Mouse (Mus musculus) erythroblast, embryonic 14.5 days (primary cell): ENCODE data around the gene Iah1. TPM values are rescaled to one million over a fixed set of nuclear protein-coding genes. Genes with fewer than 3 reads are reported as not detected.

Source experiments
- H3K27me3 ChIP-seq: 2 replicates; pipeline ENCODE4 v1.6.1; 2012; ENCODE audit warnings: inconsistent platforms; ENCODE audit not compliant: control insufficient read depth
- H3K36me3 ChIP-seq: 2 replicates; pipeline ENCODE4 v1.6.1; 2012; ENCODE audit warnings: mild to moderate bottlenecking, inconsistent platforms; ENCODE audit not compliant: control insufficient read depth
- H3K4me1 ChIP-seq: 2 replicates; pipeline ENCODE4 v1.6.1; 2012; ENCODE audit warnings: inconsistent platforms; ENCODE audit not compliant: control insufficient read depth
- H3K4me3 ChIP-seq: replicated peaks from 2 replicates; pipeline ENCODE3; 2012; ENCODE audit warnings: moderate library complexity, mild to moderate bottlenecking, inconsistent platforms
- H3K9me3 ChIP-seq: 2 replicates; pipeline ENCODE4 v1.6.1; 2012; ENCODE audit warnings: low read length, inconsistent platforms, mixed read lengths; ENCODE audit not compliant: control insufficient read depth
- GATA1 ChIP-seq: IDR thresholded peaks from 2 replicates; pipeline ENCODE4 v1.6.1; 2012; ENCODE audit warnings: low read length, inconsistent platforms, mixed read lengths
- TAL1 ChIP-seq: IDR thresholded peaks from 3 replicates; pipeline ENCODE4 v1.6.1; 2012; ENCODE audit warnings: low read length, inconsistent platforms, mixed read lengths
- polyA plus RNA-seq: library from polyadenylated mRNA; stranded (reverse); fragments of >175 nt; gene quantifications from 2 replicates; pipeline ENCODE4 v1.2.3, GENCODE M21; 2012

The Iah1 gene
- polyA plus RNA-seq, 1 experiment, result 4.9 TPM

GRCm38 (mm10) chr12:21326325-21326724 is 10.1 kb downstream of the Iah1 start:
- no peaks in the 10 kb centered on the region; the same call in 1 of the 2 replicates for H3K4me1 ChIP-seq
- TF ChIP-seq TAL1 (no peak; the same call in 2 of the 3 replicates), GATA1 (no peak)
- peaks cover 87% of the 10 kb centered on the region for H3K36me3 ChIP-seq
- H3K27me3 ChIP-seq, result no peaks in the 10 kb centered on the region
- no peak overlapping the region for H3K4me3 ChIP-seq
- no peaks in the 10 kb centered on the region for H3K9me3 ChIP-seq

GRCm38 (mm10) chr12:21329661-21330400 is 13.6 kb downstream of the Iah1 start:
- no peaks in the 10 kb centered on the region for H3K4me1 ChIP-seq
- no peaks in the 10 kb centered on the region for H3K9me3 ChIP-seq
- TF ChIP-seq TAL1, result no peak
- no peak for TF ChIP-seq GATA1
- H3K36me3 ChIP-seq, result peaks cover 90% of the 10 kb centered on the region
- H3K4me3 ChIP-seq, result no peak overlapping the region
- no peaks in the 10 kb centered on the region for H3K27me3 ChIP-seq

DNA sequence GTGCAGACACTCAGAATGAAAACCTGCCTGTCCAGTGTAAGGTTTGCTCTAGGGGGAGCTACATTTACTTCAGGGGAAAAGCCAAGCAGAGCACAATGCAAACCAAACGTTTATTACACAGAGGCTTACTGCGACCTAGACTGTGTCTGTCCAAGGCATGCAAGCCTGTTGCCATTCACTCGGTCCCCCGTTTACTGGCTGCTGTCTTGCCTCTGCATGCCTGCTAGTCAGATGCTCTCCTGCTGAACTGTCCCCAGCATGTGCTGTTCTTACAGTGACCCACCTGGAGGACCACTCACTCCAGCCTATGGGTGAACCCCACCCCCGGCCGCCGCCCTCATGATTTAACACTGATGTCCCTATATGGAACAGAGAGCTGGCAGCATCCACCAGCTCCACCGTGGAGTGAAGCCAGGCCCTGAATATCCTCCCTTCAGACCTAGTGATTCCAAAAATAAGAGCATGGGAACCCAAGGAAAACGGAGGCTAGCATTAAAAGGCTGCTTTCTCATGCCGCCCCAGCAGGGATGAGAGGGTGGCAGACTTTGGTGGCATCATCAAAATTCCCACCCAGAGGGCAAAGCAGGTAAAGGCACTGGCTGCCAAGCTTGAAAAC is 14.9 kb downstream of the Iah1 start:
- peaks cover 86% of the 10 kb centered on the region for H3K36me3 ChIP-seq
- no peaks in the 10 kb centered on the region for H3K4me1 ChIP-seq
- no peaks in the 10 kb centered on the region for H3K9me3 ChIP-seq
- TF ChIP-seq GATA1 (no peak), TAL1 (no peak)
- no peak overlapping the region for H3K4me3 ChIP-seq
- no peaks in the 10 kb centered on the region for H3K27me3 ChIP-seq

- Histone ChIP-seq H3K4me1 (no peaks in the 10 kb centered on the region), H3K9me3 (no peaks in the 10 kb centered on the region), H3K36me3 (peaks cover 86% of the 10 kb centered on the region), H3K27me3 (no peaks in the 10 kb centered on the region), H3K4me3 (no peak overlapping the region)
- TF ChIP-seq GATA1, result no peak
- no peak for TF ChIP-seq TAL1
These were observed 15.5 kb downstream of the Iah1 start for GRCm38 (mm10) chr12:21331711-21332110.

DNA sequence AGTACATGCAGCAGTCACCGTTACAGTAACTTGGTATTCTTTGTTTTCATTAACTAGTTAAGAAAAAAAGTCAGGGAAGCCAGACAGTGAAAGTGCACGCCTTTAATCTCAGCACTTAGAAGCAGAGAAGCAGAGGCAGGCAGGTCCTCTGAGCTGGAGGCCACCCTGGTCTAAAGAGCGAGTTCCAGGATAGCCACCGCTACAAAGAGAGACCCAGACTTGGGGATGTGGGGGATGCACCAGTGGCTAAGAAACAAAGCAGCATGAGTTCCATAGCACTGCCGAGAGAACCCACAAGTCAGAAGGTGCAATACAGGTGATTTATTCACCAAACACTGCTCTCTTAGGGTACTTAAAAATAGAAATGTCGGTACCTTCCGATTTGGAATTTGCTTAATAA is 16.8 kb downstream of the Iah1 start:
- no peaks in the 10 kb centered on the region for H3K27me3 ChIP-seq
- TF ChIP-seq TAL1 (no peak), GATA1 (no peak)
- H3K36me3 ChIP-seq, result peaks cover 82% of the 10 kb centered on the region
- no peaks in the 10 kb centered on the region for H3K4me1 ChIP-seq
- no peak overlapping the region for H3K4me3 ChIP-seq
- H3K9me3 ChIP-seq, result no peaks in the 10 kb centered on the region

- no peak overlapping the region for H3K4me3 ChIP-seq
- no peaks in the 10 kb centered on the region for H3K9me3 ChIP-seq
- no peaks in the 10 kb centered on the region for H3K27me3 ChIP-seq
- TF ChIP-seq GATA1 (no peak), TAL1 (no peak)
- no peaks in the 10 kb centered on the region for H3K4me1 ChIP-seq
- peaks cover 79% of the 10 kb centered on the region for H3K36me3 ChIP-seq
These were observed 17.6 kb downstream of the Iah1 start for GRCm38 (mm10) chr12:21333766-21334165.

DNA sequence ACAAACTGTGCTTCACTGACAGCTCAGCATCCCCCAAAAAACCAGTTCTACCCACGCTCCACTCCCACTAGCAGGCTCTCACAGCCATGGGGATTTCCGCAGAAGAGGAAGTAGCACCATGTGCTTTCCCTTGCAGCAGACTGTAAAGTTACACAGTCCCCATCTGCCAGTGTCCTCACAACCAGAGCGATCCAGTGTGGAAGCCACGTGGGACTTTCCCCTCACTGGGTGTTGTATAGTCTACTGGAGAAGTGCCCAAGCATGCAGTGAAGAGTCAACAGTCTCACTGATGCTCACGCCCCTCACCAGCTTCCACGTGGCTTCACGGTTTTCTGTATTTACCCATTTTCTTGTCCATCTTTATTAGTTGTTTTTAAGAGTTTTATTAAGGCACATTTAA is 19.7 kb downstream of the Iah1 start:
- Histone ChIP-seq H3K4me3 (no peak overlapping the region), H3K27me3 (no peaks in the 10 kb centered on the region), H3K9me3 (no peaks in the 10 kb centered on the region), H3K4me1 (no peaks in the 10 kb centered on the region), H3K36me3 (peaks cover 79% of the 10 kb centered on the region)
- no peak for TF ChIP-seq TAL1
- TF ChIP-seq GATA1, result no peak

- no peaks in the 10 kb centered on the region for H3K4me1 ChIP-seq
These were observed 21.0 kb downstream of the Iah1 start for GRCm38 (mm10) chr12:21337171-21337570.

GRCm38 (mm10) chr12:21340674-21341073 is 24.5 kb downstream of the Iah1 start:
- H3K27me3 ChIP-seq, result no peaks in the 10 kb centered on the region
- no peaks in the 10 kb centered on the region for H3K9me3 ChIP-seq
- H3K4me1 ChIP-seq, result no peaks in the 10 kb centered on the region
- TF ChIP-seq TAL1, result no peak
- no peak for TF ChIP-seq GATA1
- H3K4me3 ChIP-seq, result no peak overlapping the region
- peaks cover 63% of the 10 kb centered on the region for H3K36me3 ChIP-seq

More at GRCm38 (mm10) chr12:21337171-21337570, 21.0 kb downstream of the Iah1 start:
- no peaks in the 10 kb centered on the region for H3K27me3 ChIP-seq
- H3K36me3 ChIP-seq, result peaks cover 75% of the 10 kb centered on the region
- TF ChIP-seq GATA1 (no peak), TAL1 (no peak)
- H3K9me3 ChIP-seq, result no peaks in the 10 kb centered on the region
- H3K4me3 ChIP-seq, result no peak overlapping the region

- Histone ChIP-seq H3K27me3 (no peaks in the 10 kb centered on the region), H3K4me3 (no peak overlapping the region), H3K4me1 (no peaks in the 10 kb centered on the region), H3K36me3 (peaks cover 57% of the 10 kb centered on the region), H3K9me3 (no peaks in the 10 kb centered on the region)
- TF ChIP-seq GATA1, result no peak
- no peak for TF ChIP-seq TAL1
These were observed 30.8 kb downstream of the Iah1 start for GRCm38 (mm10) chr12:21346972-21347371.
